Mouse (Mus musculus): ENCODE measurements around the gene Ttll7. TPM values are rescaled to one million over a fixed set of nuclear protein-coding genes. Genes with fewer than 3 reads are reported as not detected.

The Ttll7 gene
- polyA plus RNA-seq, 1 experiment from 2014 or later, result 2.8 TPM

DNA sequence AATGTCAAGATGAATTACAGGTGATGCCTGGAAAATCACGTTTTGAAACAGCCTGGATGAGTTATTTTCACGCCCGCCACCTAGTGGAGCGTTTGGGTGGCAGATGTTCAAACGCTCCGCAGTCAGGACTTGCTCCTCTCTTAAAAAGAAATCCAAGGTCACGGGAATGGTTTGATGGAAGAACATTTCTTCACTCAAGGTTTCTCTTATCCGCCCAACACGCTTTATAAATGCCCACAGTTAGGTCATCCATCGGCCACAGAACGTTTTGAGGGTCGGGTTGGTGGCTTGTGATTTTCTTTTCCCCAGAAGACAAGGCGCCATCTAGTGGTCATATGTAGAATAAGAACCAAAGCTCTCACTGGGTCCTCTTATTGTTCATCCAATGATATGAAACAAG lies 93.7 kb downstream of the Ttll7 start:
- no peaks in the 10 kb centered on the region for H3K9me3 ChIP-seq (replicated peaks; ENCODE audit: control insufficient read depth, low read length)
- ATAC-seq (ENCODE audit: insufficient read depth, low FRiP score), result no peak

DNA sequence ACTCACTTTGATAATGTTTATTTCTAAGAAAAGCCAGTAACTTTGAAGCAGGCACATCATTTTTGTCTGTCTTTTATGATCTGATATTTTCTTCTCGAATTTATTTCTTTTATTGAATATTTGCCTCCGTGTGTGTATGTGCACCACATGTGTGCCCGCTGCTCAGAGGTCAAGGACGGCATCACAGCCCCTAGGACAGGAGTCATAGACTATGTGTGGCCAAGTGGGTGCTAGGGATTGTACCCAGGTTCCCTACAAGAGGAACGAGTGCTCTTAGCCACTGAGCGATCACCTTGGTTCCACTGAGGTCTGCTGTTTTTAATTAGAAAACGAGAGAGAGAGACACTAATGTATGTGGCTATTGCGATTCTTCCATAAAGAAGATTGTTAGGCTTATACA lies 94.5 kb downstream of the Ttll7 start:
- no peak overlapping the region for H3K4me2 ChIP-seq (ENCODE audit: low read depth, low read length)
- H3K9me3 ChIP-seq (replicated peaks; ENCODE audit: control insufficient read depth, low read length), result no peaks in the 10 kb centered on the region
- H3K4me3 ChIP-seq (replicated peaks; ENCODE audit: low read length), result no peak overlapping the region
- no peak overlapping the region for H3K9ac ChIP-seq (ENCODE audit: low read length)
- no peaks in the 10 kb centered on the region for H3K36me3 ChIP-seq (ENCODE audit: control insufficient read depth, insufficient read depth, low read length)
- ATAC-seq (ENCODE audit: insufficient read depth, low FRiP score), result no peak
- 83% methylated on average over 8 of the region's 8 CpGs for WGBS
- no peaks in the 10 kb centered on the region for H3K27me3 ChIP-seq (ENCODE audit: control insufficient read depth, insufficient read depth, low read length)
- H3K27ac ChIP-seq (ENCODE audit: low read length), result no peak overlapping the region
- H3K4me1 ChIP-seq (ENCODE audit: control insufficient read depth, insufficient read depth, low read length), result no peaks in the 10 kb centered on the region

More for the DNA sequence above, 93.7 kb downstream of the Ttll7 start:
- Histone ChIP-seq H3K4me2 (ENCODE audit: low read depth, low read length) (peak overlapping the region; percentile 63), H3K36me3 (ENCODE audit: control insufficient read depth, insufficient read depth, low read length) (no peaks in the 10 kb centered on the region), H3K27me3 (ENCODE audit: control insufficient read depth, insufficient read depth, low read length) (no peaks in the 10 kb centered on the region), H3K4me1 (ENCODE audit: control insufficient read depth, insufficient read depth, low read length) (no peaks in the 10 kb centered on the region), H3K27ac (ENCODE audit: low read length) (no peak overlapping the region), H3K4me3 (replicated peaks; ENCODE audit: low read length) (peak overlapping the region; percentile 51), H3K9ac (ENCODE audit: low read length) (peak overlapping the region; percentile 62)
- WGBS, result under 1% methylated on average over 13 of the region's 13 CpGs

DNA sequence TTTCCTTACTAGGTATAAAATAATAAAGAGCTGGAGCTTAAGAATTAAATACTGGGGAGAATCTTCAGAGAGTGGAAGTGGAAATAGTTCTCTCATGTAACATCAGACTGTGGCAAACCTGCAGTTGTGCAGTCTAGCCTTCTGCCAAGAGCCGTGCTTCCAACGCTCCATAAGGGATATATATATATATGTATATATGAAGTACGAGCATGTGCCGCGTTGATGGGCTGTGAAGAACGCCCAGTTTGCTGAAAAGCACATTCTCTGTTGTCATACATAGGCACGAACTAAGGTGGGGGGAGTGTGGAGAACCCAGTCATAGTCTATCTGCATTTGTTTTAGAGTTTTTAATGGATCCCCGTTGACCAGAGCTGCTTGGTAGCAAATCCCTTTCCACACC lies 104.6 kb downstream of the Ttll7 start:
- WGBS, result 85% methylated on average over 8 of the region's 8 CpGs
- no peaks in the 10 kb centered on the region for H3K36me3 ChIP-seq (ENCODE audit: control insufficient read depth, insufficient read depth, low read length)

DNA sequence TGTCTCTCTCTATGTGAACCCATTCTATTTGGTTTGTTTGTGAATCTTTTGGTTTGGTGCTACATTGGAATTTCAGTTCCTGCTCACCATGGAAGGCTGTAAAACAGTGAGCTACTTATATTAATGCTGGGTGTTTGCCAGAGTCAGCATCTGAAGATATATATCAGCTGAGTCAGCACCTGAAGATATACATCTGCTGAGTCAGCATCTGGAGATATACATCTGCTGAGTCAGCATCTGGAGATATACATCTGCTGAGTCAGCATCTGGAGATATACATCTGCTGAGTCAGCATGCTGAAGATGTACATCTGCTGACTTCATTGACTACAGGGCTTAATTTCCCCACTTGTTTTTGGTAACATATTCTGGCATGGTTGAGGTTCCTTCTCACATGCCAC lies 110.7 kb downstream of the Ttll7 start:
- Histone ChIP-seq H3K4me1 (ENCODE audit: control insufficient read depth, insufficient read depth, low read length) (no peaks in the 10 kb centered on the region), H3K4me3 (replicated peaks; ENCODE audit: low read length) (no peak overlapping the region), H3K36me3 (ENCODE audit: control insufficient read depth, insufficient read depth, low read length) (no peaks in the 10 kb centered on the region), H3K9me3 (replicated peaks; ENCODE audit: control insufficient read depth, low read length) (no peaks in the 10 kb centered on the region), H3K9ac (ENCODE audit: low read length) (no peak overlapping the region), H3K27me3 (ENCODE audit: control insufficient read depth, insufficient read depth, low read length) (no peaks in the 10 kb centered on the region), H3K27ac (ENCODE audit: low read length) (no peak overlapping the region), H3K4me2 (ENCODE audit: low read depth, low read length) (no peak overlapping the region)
- no peak for ATAC-seq (ENCODE audit: insufficient read depth, low FRiP score)

More for the DNA sequence above, 104.6 kb downstream of the Ttll7 start:
- no peaks in the 10 kb centered on the region for H3K9me3 ChIP-seq (replicated peaks; ENCODE audit: control insufficient read depth, low read length)
- no peak overlapping the region for H3K9ac ChIP-seq (ENCODE audit: low read length)
- H3K27ac ChIP-seq (ENCODE audit: low read length), result no peak overlapping the region
- H3K27me3 ChIP-seq (ENCODE audit: control insufficient read depth, insufficient read depth, low read length), result no peaks in the 10 kb centered on the region
- H3K4me3 ChIP-seq (replicated peaks; ENCODE audit: low read length), result no peak overlapping the region
- no peaks in the 10 kb centered on the region for H3K4me1 ChIP-seq (ENCODE audit: control insufficient read depth, insufficient read depth, low read length)
- ATAC-seq (ENCODE audit: insufficient read depth, low FRiP score), result no peak
- no peak overlapping the region for H3K4me2 ChIP-seq (ENCODE audit: low read depth, low read length)

DNA sequence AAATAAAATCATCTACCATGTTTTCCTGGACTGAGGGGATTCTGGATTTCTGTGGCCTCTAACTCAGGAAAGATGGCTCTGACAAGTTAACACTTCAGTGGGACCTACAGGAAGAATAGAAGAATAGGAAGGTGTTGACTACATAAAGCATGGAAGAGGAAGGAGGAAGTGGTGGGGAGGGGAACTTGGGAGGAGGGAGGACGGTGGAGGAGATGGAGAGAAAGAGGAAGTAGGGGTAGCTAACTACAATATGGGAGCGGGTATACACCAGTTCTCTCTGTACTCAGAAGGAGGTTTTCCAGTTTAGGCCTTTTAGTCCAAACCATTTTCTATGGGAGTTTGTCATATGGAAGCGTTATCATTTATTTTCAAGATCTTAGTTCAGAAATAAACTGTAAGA lies 112.2 kb downstream of the Ttll7 start:
- 75% methylated on average over 3 of the region's 3 CpGs for WGBS
- ATAC-seq (ENCODE audit: insufficient read depth, low FRiP score), result no peak
- H3K27me3 ChIP-seq (ENCODE audit: control insufficient read depth, insufficient read depth, low read length), result no peaks in the 10 kb centered on the region

DNA sequence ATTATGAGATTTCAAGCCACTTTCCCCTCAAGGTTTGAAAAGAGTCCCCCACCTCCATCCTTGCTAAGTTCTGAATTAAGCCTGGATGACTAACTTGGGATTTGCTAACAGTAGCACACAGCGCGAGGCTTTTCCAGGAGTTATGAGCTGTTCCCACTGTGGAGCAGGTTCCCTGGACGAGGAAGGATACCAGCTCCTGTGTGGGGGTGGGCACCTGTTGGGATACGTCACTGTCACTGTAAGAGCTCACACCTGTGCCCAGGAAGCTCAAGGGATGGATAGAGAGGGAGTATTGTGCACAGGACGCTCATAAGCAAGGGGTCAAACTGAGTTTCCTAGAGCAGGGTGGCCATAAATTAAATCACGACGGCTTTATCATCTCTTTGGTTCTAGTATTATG lies 115.1 kb downstream of the Ttll7 start:
- Histone ChIP-seq H3K4me1 (ENCODE audit: control insufficient read depth, insufficient read depth, low read length) (no peaks in the 10 kb centered on the region), H3K27me3 (ENCODE audit: control insufficient read depth, insufficient read depth, low read length) (no peaks in the 10 kb centered on the region), H3K9ac (ENCODE audit: low read length) (no peak overlapping the region), H3K27ac (ENCODE audit: low read length) (no peak overlapping the region), H3K4me2 (ENCODE audit: low read depth, low read length) (no peak overlapping the region), H3K36me3 (ENCODE audit: control insufficient read depth, insufficient read depth, low read length) (no peaks in the 10 kb centered on the region), H3K9me3 (replicated peaks; ENCODE audit: control insufficient read depth, low read length) (no peaks in the 10 kb centered on the region), H3K4me3 (replicated peaks; ENCODE audit: low read length) (no peak overlapping the region)
- WGBS, result 67% methylated on average over 7 of the region's 7 CpGs
- ATAC-seq (ENCODE audit: insufficient read depth, low FRiP score), result no peak

More for the DNA sequence above, 112.2 kb downstream of the Ttll7 start:
- H3K4me3 ChIP-seq (replicated peaks; ENCODE audit: low read length), result no peak overlapping the region
- no peaks in the 10 kb centered on the region for H3K4me1 ChIP-seq (ENCODE audit: control insufficient read depth, insufficient read depth, low read length)
- no peak overlapping the region for H3K9ac ChIP-seq (ENCODE audit: low read length)
- H3K9me3 ChIP-seq (replicated peaks; ENCODE audit: control insufficient read depth, low read length), result no peaks in the 10 kb centered on the region
- H3K36me3 ChIP-seq (ENCODE audit: control insufficient read depth, insufficient read depth, low read length), result no peaks in the 10 kb centered on the region
- H3K27ac ChIP-seq (ENCODE audit: low read length), result no peak overlapping the region
- H3K4me2 ChIP-seq (ENCODE audit: low read depth, low read length), result no peak overlapping the region

DNA sequence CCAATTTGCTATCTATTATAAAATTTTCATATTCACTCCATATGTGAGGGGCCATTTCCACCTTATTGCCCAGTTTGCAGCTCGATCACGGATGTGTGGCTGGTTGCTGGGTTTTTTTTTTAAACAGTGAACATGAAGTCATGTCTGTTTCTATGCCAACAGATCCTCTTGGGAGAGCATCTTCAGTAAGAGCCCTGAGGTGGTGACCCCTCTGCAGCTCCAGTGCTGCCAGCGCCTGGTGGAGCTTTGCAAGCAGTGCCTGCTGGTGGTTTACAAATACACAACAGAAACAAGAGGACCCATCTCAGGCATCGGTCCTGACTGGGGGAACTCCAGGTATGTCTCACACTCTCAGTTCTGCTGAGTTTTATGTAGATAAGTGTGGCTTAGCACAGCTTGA lies 115.7 kb downstream of the Ttll7 start:
- H3K4me1 ChIP-seq (ENCODE audit: control insufficient read depth, insufficient read depth, low read length), result no peaks in the 10 kb centered on the region
- no peak for ATAC-seq (ENCODE audit: insufficient read depth, low FRiP score)
- 72% methylated on average over 4 of the region's 4 CpGs for WGBS

DNA sequence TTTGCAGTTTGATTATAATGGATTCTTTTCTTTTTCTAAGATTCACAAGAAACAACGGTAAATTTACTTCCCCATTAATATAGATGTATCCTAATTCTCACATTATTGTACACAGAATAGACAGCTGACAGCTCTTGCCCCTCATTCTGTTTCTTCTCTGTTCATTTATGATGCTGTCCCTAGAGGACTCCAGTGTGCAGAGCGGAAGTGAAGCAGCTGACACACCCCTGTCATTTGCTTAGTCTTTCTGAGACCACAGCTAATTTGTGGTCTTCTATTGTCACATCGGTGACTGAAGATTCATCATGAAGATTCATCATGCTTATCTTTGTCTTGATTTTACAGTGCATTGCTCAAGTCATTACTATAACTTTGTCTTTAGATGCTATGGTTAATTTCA lies 126.1 kb downstream of the Ttll7 start:
- H3K4me2 ChIP-seq (ENCODE audit: low read depth, low read length), result no peak overlapping the region
- no peak for ATAC-seq (ENCODE audit: insufficient read depth, low FRiP score)
- H3K9ac ChIP-seq (ENCODE audit: low read length), result no peak overlapping the region
- WGBS, result 86% methylated on average over 3 of the region's 3 CpGs
- no peaks in the 10 kb centered on the region for H3K27me3 ChIP-seq (ENCODE audit: control insufficient read depth, insufficient read depth, low read length)
- no peak overlapping the region for H3K4me3 ChIP-seq (replicated peaks; ENCODE audit: low read length)
- H3K36me3 ChIP-seq (ENCODE audit: control insufficient read depth, insufficient read depth, low read length), result no peaks in the 10 kb centered on the region
- H3K27ac ChIP-seq (ENCODE audit: low read length), result no peak overlapping the region
- no peaks in the 10 kb centered on the region for H3K9me3 ChIP-seq (replicated peaks; ENCODE audit: control insufficient read depth, low read length)
- no peaks in the 10 kb centered on the region for H3K4me1 ChIP-seq (ENCODE audit: control insufficient read depth, insufficient read depth, low read length)

More for the DNA sequence above, 115.7 kb downstream of the Ttll7 start:
- H3K36me3 ChIP-seq (ENCODE audit: control insufficient read depth, insufficient read depth, low read length), result no peaks in the 10 kb centered on the region
- no peaks in the 10 kb centered on the region for H3K27me3 ChIP-seq (ENCODE audit: control insufficient read depth, insufficient read depth, low read length)
- no peak overlapping the region for H3K4me2 ChIP-seq (ENCODE audit: low read depth, low read length)
- no peaks in the 10 kb centered on the region for H3K9me3 ChIP-seq (replicated peaks; ENCODE audit: control insufficient read depth, low read length)
- no peak overlapping the region for H3K4me3 ChIP-seq (replicated peaks; ENCODE audit: low read length)
- no peak overlapping the region for H3K9ac ChIP-seq (ENCODE audit: low read length)
- no peak overlapping the region for H3K27ac ChIP-seq (ENCODE audit: low read length)

DNA sequence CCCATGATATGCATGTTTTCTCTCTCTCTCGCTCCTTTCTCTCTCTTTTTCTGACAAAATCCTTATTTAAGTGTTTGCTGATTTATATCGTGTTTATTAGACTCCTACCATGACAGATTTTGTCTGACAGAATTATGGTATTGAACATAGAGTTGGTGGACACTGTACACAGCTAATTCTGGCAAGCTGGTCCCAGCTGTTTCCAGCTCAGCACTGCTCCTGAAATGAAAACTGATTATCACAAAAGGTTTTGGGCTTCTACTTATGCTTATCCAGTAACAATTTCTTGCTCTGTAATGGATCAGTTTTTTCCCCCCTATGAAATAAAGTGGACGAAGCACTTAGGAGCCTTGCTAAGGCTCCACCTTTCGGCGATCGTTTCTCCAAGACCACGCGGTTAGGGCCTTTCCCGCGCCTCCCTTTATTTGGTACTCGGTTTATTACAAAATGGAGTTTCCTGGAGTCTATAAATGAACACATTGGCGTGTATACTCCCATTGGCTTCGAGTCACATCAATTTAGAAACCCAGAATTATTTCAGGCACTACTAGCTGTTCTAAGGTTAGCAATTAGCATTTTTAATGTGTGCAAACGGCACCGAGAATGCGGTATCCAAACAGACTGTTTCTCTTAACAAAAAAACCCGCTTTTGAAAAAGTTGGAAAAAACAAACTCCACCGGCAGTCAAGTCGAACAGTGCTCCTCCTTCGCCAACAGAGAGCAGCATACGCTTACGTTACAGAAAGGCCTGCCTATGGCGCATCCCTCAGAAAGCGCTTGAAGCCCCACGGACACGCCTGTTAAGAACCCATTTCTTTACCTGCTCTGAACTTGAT lies 141.9 kb downstream of the Ttll7 start:
- 29% methylated on average over 26 of the region's 26 CpGs for WGBS
- H3K4me2 ChIP-seq (ENCODE audit: low read depth, low read length), result peak overlapping the region; percentile 43
- no peaks in the 10 kb centered on the region for H3K36me3 ChIP-seq (ENCODE audit: control insufficient read depth, insufficient read depth, low read length)
- peak overlapping the region; percentile 28 for H3K4me3 ChIP-seq (replicated peaks; ENCODE audit: low read length)
- no peaks in the 10 kb centered on the region for H3K9me3 ChIP-seq (replicated peaks; ENCODE audit: control insufficient read depth, low read length)
- no peaks in the 10 kb centered on the region for H3K4me1 ChIP-seq (ENCODE audit: control insufficient read depth, insufficient read depth, low read length)
- H3K27me3 ChIP-seq (ENCODE audit: control insufficient read depth, insufficient read depth, low read length), result no peaks in the 10 kb centered on the region
- no peak overlapping the region; the same call in 1 of the 2 replicates for H3K27ac ChIP-seq (ENCODE audit: low read length)
- no peak overlapping the region for H3K9ac ChIP-seq (ENCODE audit: low read length)
- no peak; the same call in 1 of the 2 replicates for ATAC-seq (ENCODE audit: insufficient read depth, low FRiP score)

Data from stomach, embryonic 16.5 days (tissue).